Mouse (Mus musculus): ENCODE results near the gene Fance. TPM values are rescaled to one million over a fixed set of nuclear protein-coding genes. Genes with fewer than 3 reads are reported as not detected.
"Not testable (repeated sequence)": the region's sequence is repeated elsewhere in the genome, so short reads cannot be mapped to it uniquely, and the experiment has no call there.

Gene Fance
- polyA plus RNA-seq, 1 experiment from 2014 or later = 37.0 TPM

GRCm38 (mm10) chr17:28350466-28351352, 37.4 kb downstream of the Fance start, which contains the start of gene Tead3:
Gene Tead3, minus strand, starts transcription at chr17:28350817.
- peak; percentile 79 for ATAC-seq (ENCODE audit: insufficient number of reproducible peaks, insufficient read depth, low FRiP score, low TSS enrichment)
- Histone ChIP-seq H3K4me3 (peak within 1 kb of the TSS; percentile 93), H3K27me3 (no peaks in the 10 kb centered on the region), H3K27ac (peak within 1 kb of the TSS; percentile 100), H3K4me1 (peaks cover 45% of the 10 kb centered on the region), H3K4me2 (replicated peaks) (peak within 1 kb of the TSS; percentile 87), H3K36me3 (no peaks in the 10 kb centered on the region), H3K9me3 (no peaks in the 10 kb centered on the region), H3K9ac (peak within 1 kb of the TSS; percentile 95)
- under 1% methylated on average over 59 of the region's 73 CpGs for WGBS

GRCm38 (mm10) chr17:28351353-28351890, 38.1 kb downstream of the Fance start:
- H3K36me3 ChIP-seq = no peaks in the 10 kb centered on the region
- WGBS = under 1% methylated on average over 29 of the region's 29 CpGs
- no peaks in the 10 kb centered on the region for H3K27me3 ChIP-seq
- ATAC-seq (ENCODE audit: insufficient number of reproducible peaks, insufficient read depth, low FRiP score, low TSS enrichment) = peak; percentile 71; the same call in 1 of the 2 replicates
- H3K4me2 ChIP-seq (replicated peaks) = peak overlapping the region; percentile 87
- peak overlapping the region; percentile 93 for H3K4me3 ChIP-seq
- H3K4me1 ChIP-seq = peaks cover 38% of the 10 kb centered on the region
- H3K27ac ChIP-seq = peak overlapping the region; percentile 100
- H3K9me3 ChIP-seq = no peaks in the 10 kb centered on the region
- H3K9ac ChIP-seq = peak overlapping the region; percentile 95

GRCm38 (mm10) chr17:28352018-28352417, 38.7 kb downstream of the Fance start:
- H3K4me3 ChIP-seq = peak overlapping the region; percentile 93; the same call in 1 of the 2 replicates
- H3K9ac ChIP-seq = peak overlapping the region; percentile 95
- peaks cover 33% of the 10 kb centered on the region for H3K4me1 ChIP-seq
- no peaks in the 10 kb centered on the region for H3K9me3 ChIP-seq
- H3K4me2 ChIP-seq (replicated peaks) = peak overlapping the region; percentile 87
- 15% methylated on average over 11 of the region's 11 CpGs for WGBS
- no peaks in the 10 kb centered on the region for H3K36me3 ChIP-seq
- peak overlapping the region; percentile 100 for H3K27ac ChIP-seq
- no peak for ATAC-seq (ENCODE audit: insufficient number of reproducible peaks, insufficient read depth, low FRiP score, low TSS enrichment)
- no peaks in the 10 kb centered on the region for H3K27me3 ChIP-seq

- H3K36me3 ChIP-seq = no peaks in the 10 kb centered on the region
- no peak overlapping the region for H3K4me2 ChIP-seq (replicated peaks)
- no peak overlapping the region for H3K27ac ChIP-seq
- H3K9ac ChIP-seq = no peak overlapping the region
- H3K27me3 ChIP-seq = peaks cover 33% of the 10 kb centered on the region
- no peak overlapping the region for H3K4me3 ChIP-seq
- no peak for ATAC-seq (ENCODE audit: insufficient number of reproducible peaks, insufficient read depth, low FRiP score, low TSS enrichment)
- 83% methylated on average over 12 of the region's 12 CpGs for WGBS
- H3K4me1 ChIP-seq = peaks cover 10% of the 10 kb centered on the region
- H3K9me3 ChIP-seq = no peaks in the 10 kb centered on the region
Measured at GRCm38 (mm10) chr17:28355871-28356270, 42.6 kb downstream of the Fance start.

DNA sequence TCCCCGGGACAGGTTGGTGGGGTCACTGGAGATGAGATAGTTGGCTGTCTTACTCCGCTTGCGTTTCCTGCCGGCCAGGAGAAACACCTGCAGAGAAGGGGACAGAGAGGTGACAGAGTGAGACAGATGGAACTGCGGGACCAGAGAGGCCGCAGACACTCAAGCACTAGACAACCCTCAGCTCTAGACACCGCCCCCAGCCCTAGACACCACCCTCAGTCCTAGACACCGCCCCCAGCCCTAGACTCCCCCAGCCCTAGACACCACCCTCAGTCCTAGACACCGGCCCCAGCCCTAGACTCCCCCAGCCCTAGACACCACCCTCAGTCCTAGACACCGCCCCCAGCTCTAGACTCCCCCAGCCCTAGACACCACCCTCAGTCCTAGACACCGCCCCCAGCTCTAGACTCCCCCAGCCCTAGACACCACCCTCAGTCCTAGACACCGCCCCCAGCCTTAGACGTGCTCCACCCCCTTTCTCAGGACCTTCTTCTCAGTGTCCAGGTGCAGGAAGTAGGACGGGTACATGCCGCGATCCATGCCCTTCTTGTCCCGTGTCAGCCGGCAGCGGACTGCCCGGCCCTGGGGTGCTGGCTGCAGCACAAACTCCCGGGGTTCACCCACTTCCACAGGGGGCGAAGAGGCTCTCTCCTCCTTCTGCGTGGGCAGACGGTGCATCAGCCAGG, 45.4 kb downstream of the Fance start:
- not testable (repeated sequence) for H3K36me3 ChIP-seq
- WGBS = 14% methylated on average over 21 of the region's 24 CpGs

DNA sequence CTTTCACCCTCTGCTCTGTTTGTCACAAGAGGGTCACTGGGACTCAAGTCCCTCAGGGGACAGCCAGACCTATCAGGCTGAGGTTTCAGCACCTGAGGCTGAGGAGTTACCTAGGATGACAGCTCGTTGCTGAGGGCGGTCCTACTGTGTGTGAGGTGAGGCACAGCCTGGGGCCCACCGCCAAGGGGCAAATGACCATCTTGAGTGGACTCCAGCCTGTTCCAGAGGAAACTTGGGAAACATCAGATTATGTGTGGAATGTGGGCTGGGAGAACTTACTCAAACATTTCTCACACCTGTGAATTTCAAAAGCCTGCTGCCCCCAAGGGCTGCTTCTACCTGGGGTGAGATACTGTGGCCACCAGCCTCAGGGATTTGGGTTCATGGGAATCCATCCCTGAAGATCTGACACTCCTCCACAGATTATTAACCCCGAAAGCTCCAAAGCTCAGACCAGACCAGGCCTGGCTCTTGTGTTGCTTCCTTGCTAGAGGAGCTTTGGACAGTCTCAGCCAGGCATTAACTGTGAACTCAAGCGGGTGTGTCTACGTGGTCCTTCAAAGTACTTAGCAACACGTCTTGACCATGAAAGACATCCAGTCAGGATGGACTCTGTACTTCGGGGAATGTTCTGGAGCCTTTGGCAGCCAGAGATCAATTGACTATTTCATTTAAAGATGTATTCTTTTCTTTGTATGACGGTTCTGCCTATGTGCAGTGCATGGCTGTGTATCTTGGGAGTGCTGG, 47.4 kb downstream of the Fance start:
- 80% methylated on average over 9 of the region's 9 CpGs for WGBS

More for the DNA sequence above, 45.4 kb downstream of the Fance start:
- not testable (repeated sequence) for ATAC-seq (ENCODE audit: insufficient number of reproducible peaks, insufficient read depth, low FRiP score, low TSS enrichment); H3K4me3 ChIP-seq; H3K4me2 ChIP-seq (replicated peaks); H3K9me3 ChIP-seq; H3K9ac ChIP-seq; H3K27ac ChIP-seq
- peaks cover 16% of the 10 kb centered on the region for H3K4me1 ChIP-seq
- H3K27me3 ChIP-seq = peaks cover 45% of the 10 kb centered on the region

GRCm38 (mm10) chr17:28361921-28362652, 48.8 kb downstream of the Fance start:
- H3K4me2 ChIP-seq (replicated peaks) = peak overlapping the region; percentile 57
- H3K27me3 ChIP-seq = peaks cover 68% of the 10 kb centered on the region
- 28% methylated on average over 11 of the region's 11 CpGs for WGBS
- H3K9ac ChIP-seq = peak overlapping the region; percentile 34
- peak overlapping the region; percentile 27 for H3K4me3 ChIP-seq
- no peak for ATAC-seq (ENCODE audit: insufficient number of reproducible peaks, insufficient read depth, low FRiP score, low TSS enrichment)
- no peaks in the 10 kb centered on the region for H3K36me3 ChIP-seq
- H3K4me1 ChIP-seq = peaks cover 28% of the 10 kb centered on the region
- no peaks in the 10 kb centered on the region for H3K9me3 ChIP-seq
- H3K27ac ChIP-seq = no peak overlapping the region

More for the DNA sequence above, 47.4 kb downstream of the Fance start:
- no peak overlapping the region for H3K4me3 ChIP-seq
- no peaks in the 10 kb centered on the region for H3K36me3 ChIP-seq
- H3K4me2 ChIP-seq (replicated peaks) = no peak overlapping the region
- no peak overlapping the region for H3K27ac ChIP-seq
- peaks cover 63% of the 10 kb centered on the region for H3K27me3 ChIP-seq
- no peaks in the 10 kb centered on the region for H3K9me3 ChIP-seq
- peaks cover 28% of the 10 kb centered on the region for H3K4me1 ChIP-seq
- no peak for ATAC-seq (ENCODE audit: insufficient number of reproducible peaks, insufficient read depth, low FRiP score, low TSS enrichment)
- H3K9ac ChIP-seq = no peak overlapping the region

DNA sequence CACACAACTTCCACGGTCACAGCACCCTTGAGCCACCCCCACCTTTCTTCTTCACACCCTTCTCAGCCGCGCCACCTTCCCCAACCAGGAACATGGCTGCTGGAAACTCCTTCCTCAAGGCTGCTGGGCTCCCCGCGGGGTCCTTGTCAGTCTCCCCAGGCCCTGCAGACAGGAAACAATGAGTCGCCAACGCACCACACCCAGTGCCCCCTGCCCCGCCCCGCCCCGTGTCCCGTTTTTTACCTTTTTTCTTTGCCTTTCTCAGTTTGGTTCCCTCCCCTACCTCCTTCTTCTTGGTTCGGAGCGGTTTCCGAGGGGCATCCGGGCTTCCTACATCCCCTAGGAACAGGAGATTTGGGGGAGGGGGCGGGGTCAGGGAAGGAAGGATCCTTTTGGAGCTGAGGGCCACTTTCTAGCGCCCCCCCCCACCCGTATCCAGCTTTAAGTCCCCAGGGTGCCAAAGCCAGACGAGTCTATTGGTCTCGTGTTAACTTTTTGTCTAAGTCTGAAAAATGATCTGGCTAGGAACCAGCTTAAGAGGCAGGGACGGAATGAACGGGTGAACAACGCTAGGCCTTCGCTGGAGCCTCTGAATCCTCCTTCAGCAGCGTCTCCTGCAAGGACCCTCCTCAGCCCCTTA, 49.5 kb downstream of the Fance start:
- ATAC-seq (ENCODE audit: insufficient number of reproducible peaks, insufficient read depth, low FRiP score, low TSS enrichment) = no peak
- no peaks in the 10 kb centered on the region for H3K9me3 ChIP-seq
- peak overlapping the region; percentile 27 for H3K4me3 ChIP-seq
- no peaks in the 10 kb centered on the region for H3K36me3 ChIP-seq
- WGBS = under 1% methylated on average over 25 of the region's 25 CpGs
- peak overlapping the region; percentile 57 for H3K4me2 ChIP-seq (replicated peaks)
- peak overlapping the region; percentile 34 for H3K9ac ChIP-seq
- H3K4me1 ChIP-seq = peaks cover 28% of the 10 kb centered on the region
- H3K27ac ChIP-seq = peak overlapping the region; percentile 55
- peaks cover 65% of the 10 kb centered on the region for H3K27me3 ChIP-seq

DNA sequence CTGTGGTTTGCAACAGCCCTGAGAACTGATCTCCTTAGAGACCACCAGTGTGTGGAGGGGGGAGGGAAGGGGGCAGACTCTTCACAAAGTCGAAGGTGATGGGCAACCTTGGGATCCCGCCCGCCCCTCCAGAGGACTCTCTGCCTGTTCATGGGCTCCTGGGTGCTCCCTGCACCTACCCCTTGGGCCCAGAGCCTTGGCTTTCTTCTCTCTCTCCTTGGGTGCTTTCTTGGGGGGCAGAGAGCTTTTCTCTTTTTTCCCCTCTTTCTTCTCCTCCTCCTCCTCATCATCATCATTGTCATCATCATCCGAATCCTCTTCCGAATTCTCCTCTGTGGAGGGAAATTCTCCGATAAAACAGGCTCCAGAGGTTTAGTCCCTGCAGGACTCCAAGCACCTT, 50.2 kb downstream of the Fance start:
- Histone ChIP-seq H3K4me2 (replicated peaks) (peak overlapping the region; percentile 57), H3K27me3 (peaks cover 58% of the 10 kb centered on the region)

GRCm38 (mm10) chr17:28365122-28365521, 51.8 kb downstream of the Fance start, which contains the start of gene Tulp1:
Gene Tulp1, minus strand, starts transcription at chr17:28365222.
- no peaks in the 10 kb centered on the region for H3K9me3 ChIP-seq
- peaks cover 28% of the 10 kb centered on the region for H3K4me1 ChIP-seq
- H3K27me3 ChIP-seq = peaks cover 43% of the 10 kb centered on the region
- ATAC-seq (ENCODE audit: insufficient number of reproducible peaks, insufficient read depth, low FRiP score, low TSS enrichment) = no peak
- peak within 1 kb of the TSS; percentile 49 for H3K9ac ChIP-seq
- WGBS = 40% methylated on average over 8 of the region's 8 CpGs
- H3K4me2 ChIP-seq (replicated peaks) = peak within 1 kb of the TSS; percentile 57
- no peaks in the 10 kb centered on the region for H3K36me3 ChIP-seq
- peak within 1 kb of the TSS; percentile 32 for H3K4me3 ChIP-seq
- no peak within 1 kb of the TSS for H3K27ac ChIP-seq

More for the DNA sequence above, 50.2 kb downstream of the Fance start:
- ATAC-seq (ENCODE audit: insufficient number of reproducible peaks, insufficient read depth, low FRiP score, low TSS enrichment) = no peak
- H3K36me3 ChIP-seq = no peaks in the 10 kb centered on the region
- H3K9me3 ChIP-seq = no peaks in the 10 kb centered on the region
- peak overlapping the region; percentile 32; the same call in 1 of the 2 replicates for H3K4me3 ChIP-seq
- H3K9ac ChIP-seq = peak overlapping the region; percentile 21; the same call in 1 of the 2 replicates
- peaks cover 28% of the 10 kb centered on the region for H3K4me1 ChIP-seq
- WGBS = 11% methylated on average over 6 of the region's 6 CpGs
- peak overlapping the region; percentile 55; the same call in 1 of the 2 replicates for H3K27ac ChIP-seq
